Mouse (Mus musculus) mesoderm, embryonic 11.5 days (tissue): Measurements from ENCODE around the gene Tra2a.

Source experiments
- DNase-seq: peaks from one replicate; pipeline ENCODE4 v3.0.0-alpha.2; 2012; ENCODE audit warnings: low read depth, low spot score

The Tra2a gene

DNA sequence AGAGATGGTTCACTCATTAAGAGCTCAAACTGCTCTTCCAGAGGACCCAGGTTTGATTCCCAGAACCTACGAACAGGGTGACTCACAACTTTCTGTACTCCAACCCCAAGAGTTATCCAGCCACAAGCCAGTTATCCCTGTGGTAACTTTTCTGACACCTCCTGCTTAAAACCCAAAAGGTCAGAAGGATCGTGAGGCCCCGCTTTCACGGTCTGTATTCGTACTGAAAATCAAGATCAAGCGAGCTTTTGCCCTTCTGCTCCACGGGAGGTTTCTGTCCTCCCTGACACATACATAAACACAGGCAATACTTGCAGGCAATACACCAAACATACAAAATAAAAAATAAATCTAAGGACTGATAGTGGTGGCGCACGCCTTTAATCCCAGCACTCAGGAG is 27.5 kb downstream of the Tra2a start:
- DNase-seq, result peak; percentile 99

DNA sequence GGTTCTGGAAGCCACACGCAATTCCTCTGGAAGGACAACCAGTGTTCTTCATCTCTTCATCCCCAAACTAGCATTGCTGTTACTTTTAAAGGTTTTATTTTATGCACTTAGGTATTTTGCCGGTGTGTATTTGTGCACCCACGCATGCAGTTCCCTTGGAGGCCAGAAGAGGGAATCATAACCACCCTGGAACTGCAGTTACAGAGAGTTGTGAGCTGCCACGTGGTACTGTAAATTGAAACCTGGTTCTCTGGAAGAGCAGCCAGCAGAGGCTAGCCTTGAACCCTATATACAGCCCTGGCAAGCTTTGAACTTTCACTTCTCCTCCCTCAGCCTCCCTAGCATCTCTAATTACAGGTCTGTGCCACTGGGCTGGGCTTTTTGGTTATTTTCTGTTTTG is 30.5 kb downstream of the Tra2a start:
- DNase-seq, result no peak

DNA sequence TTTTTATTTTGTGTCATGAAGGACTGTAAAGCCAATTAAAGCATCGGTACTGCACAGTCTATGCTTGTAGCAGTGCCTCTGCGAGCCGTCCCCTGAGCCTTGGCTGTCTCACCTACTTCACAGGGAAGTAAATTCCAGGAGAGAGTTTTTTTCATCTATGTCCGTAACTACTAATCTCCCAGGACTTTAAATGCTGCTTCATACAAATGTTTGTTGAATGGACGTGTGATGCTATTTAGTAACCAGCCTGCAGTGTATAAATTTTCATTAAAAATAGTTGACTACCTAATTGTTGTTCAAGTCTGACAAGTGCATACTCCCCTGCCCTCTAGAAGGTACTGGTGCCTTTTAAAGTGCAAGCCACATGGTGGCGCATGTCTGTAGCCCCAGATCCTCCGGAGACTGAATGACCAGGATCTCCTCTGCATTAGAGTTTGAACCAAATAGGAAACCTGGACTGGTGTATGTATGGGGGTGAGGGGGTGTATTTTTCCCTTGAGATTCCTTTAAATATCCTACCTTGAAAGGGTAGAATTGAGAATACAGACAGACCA is 35.6 kb downstream of the Tra2a start:
- DNase-seq, result no peak

DNA sequence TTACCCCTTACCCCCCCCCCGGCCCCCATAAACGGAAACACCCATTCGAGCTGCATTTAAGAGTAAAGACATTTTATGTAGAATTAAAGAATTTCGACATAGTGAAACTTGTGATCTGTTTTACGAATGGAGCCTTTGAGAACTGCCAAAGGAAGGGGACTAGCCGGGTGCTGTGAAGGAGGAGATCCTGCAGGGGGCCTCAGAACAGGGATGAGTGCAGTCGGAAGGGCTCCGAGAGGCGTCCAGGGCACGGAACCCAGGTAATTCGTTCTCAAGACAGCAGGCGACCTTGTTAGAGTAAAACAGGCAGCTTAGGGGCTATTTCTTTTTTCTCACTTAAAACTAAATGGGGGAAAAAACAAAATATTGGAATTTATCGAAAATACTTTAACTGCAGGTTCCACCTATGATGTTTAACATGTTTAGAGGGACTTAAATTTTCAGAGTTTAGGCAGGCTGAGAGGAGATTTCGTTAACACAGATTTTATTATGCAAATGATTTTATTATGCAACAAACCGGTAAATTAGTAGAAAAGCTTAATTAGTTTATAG is 36.6 kb downstream of the Tra2a start:
- peak; percentile 64 for DNase-seq

DNA sequence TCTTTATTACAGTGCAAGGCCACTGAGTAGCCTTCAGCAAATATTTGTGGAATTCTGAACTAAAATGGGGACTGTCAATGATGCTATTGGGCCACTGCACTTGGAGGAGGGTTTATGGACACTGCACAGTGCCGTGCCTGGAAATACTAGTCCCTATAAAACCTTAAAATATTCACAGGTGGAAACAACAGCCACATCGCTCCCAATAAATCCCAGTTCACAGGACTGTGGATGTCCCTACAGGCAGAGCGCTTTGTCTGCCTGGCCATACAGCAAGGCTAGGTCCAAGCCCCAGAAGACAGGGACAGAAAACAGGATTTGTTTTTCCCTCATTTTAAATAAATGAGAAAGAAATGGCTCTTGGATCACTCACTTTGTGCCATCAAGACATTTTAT is 38.1 kb downstream of the Tra2a start:
- DNase-seq, result no peak

DNA sequence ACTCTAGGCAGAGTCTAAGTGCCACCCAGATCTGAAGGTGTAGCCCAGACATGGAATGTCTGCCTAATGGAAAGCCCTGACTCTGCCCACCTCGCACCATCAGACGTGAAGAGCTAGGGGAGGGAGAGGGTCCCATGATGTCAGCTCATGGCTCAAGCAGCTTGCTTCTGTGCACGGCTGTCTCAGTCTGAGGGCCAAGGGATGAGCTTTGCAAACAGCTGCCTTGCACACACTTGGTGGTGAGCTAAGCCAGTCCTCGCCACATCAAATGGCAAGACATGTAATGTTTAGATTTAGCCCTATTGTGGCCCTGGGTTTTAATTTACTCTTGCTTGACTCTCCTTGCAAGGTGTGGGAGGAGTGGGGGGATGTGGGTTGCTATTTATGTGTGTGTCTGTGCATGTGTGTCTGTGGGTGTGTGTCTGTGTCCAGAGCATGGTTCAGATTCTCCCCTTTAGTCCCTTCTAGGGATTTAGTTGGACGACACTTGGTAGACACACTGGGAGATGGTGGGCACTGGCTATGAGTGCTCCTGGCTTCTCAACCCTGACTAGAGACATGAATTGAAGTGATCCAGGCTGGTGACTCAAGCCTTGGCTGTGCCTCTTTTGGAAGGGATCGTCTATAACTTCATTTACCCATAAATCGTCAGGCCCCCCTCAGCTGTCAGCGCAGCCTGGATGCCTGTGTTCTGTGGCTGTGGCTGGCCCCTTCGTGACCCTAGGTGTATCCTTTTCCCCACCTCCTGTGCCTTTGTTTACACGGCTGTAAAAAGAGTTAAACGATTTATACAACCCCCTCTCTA is 38.7 kb downstream of the Tra2a start:
- DNase-seq, result no peak

DNA sequence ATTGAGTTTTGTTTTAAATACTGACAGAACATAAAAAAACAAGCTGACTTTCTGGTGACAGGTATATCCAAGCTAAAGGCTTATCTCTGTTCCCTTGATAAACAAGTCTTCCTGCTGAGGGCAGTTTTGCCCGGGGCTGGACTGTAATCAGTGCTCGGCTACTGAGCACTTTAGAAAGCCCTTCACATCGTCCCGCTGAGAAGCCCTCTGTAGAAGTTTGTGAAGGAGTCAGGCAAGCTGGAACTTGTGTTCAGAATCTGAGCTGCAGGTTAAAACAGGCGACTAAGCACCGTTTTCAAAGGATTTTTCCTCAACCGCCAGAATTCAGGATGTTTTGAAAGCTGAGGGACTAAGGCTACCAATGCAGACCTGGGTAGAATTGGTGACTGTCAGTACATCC is 41.9 kb downstream of the Tra2a start:
- no peak for DNase-seq

DNA sequence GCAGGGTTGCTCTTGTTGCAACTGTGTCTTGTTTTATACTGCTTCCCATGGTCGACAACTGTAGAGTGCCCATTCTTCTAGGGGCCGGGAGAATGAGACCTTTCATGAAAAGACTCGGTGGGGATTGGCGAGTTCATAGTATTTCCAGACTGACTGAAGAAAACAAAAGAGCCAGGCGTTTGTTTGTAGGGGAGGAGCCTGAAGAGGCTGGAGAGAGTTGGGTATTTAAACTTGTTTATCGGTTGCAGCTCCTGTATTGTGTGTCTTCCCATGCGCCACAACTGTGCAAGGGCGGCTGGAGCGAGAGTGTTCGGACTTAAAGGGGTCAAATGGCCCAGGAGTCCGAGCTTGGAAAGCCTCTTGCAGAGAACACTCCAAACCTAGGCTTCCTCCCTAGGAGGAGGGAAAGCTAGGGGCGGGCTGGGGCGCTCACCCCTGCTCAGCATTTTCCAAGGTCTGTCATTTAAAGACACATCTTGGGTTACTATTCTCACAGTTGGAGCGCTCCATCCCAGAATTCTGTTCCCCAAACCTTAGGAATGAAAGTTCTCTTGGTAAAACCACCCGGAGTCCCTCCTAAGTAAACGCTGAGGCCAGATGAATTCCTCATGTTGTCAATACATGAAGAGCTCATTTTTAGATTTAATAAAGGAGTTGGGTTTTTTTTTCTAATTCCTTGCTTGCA is 43.8 kb downstream of the Tra2a start:
- peak; percentile 56 for DNase-seq

DNA sequence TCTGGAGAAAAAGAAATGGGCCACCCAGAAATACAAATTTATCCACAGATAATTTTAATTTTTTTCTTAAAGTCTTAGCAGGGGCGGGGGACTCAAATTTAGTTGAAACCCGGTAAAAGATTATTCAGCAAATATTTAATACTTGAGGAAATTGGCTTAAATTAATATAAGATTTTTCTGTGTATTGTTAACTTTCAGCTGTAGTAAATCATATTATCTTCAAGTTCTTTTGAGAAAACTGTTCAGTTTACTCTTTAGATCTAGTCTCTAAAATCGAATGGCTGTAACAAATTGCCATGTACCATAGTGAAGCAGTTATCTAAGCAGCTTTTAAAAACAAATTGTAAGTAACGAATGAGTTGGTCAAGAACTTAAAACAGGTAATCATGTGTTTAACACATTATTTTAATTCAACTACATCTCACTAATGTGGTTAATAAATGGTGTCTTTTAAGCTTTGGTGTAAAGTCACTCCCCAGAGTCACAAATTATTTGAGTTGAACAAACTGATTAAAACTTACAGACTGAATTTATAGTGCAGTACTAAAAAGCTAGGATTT is 44.8 kb downstream of the Tra2a start:
- DNase-seq, result no peak

DNA sequence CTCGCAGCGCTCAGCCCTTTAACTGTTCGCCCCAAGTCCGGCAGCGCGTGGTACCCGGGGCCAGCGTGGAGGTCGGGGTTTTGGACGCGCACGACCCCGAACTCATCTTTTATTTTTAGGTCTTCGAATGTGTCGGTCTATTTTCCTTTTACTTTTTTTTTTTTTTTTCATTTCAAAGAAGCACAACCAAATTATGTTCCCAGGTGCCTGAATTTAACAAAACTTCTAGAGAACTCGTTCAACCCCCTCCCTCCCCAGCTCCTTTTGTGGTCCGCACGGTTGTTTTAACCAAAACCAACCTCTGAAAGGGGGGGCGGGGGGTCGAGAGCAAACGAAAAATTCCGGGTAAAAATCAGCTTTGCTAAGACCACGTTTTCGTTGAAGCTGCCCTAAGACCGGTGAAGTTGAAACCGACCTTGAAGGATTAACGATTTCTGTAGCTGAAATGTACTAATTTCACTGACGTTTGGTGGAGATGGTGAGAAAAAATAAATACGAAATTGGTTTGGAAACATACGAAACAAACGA is 45.5 kb downstream of the Tra2a start:
- DNase-seq, result peak; percentile 70

DNA sequence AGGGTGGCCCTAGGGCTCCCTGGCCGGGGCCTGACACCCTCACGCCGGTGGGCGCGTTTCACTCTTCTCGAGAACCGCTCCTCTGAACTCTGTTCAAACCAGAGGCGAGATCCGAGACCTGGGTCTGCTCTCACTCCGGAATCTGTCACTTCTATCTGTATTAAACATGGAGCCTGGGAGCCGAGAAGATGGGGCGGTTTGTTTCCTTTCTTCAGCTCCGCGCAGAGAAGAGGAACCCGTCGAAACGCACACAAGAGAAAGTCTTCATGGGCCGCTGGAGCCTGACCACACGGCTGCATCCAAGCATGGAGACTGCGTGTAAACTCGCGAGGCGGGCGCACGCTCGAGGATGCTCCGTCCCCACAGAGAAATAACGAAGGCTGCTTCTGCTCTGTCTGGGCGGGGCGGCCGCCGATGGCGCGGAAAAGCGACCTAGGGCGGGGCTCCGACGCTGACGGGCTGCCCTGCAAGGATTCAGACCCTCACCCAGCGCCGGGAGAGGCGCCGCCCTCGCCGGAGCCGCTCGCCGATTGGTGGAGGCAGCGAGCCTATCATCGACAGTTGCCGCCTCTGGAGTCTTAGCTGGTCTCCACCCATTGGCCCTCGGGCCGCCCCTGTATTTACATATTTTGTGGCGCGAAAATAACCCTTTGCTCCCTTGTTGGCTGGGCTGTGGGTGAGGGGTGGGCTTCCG is 46.1 kb downstream of the Tra2a start:
- DNase-seq, result peak; percentile 99

DNA sequence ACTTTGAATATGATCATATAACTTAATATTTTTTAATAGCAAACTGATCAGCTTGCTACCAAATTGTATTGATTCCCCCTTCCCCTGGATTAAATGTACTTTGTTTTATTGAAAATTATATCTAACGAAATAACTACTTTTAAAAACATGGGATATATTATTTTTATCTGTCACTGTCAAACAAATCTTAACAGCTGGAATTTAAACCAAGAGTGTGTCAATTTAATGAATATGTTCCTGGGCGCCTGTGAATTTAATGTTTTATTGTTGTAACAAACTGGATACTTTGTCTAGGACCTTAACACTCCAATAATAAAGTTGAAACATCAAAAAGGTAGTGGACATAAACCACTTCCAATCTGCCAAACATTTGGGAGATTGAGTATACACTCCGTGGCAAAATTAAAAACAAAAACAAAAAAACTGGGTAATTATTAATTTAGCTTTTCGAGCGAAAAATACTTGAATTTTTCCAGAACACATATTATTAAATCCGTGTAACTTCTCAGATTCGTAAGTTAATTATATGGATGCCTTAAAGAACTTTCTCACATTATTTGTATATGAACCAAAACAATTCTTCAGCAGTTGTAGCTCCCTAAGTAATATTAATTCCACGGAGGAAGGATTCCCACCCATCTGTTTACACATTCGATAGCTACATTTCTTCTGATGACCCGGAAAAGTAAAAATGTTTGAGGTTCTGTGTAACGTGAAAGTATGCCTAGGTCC is 46.9 kb downstream of the Tra2a start:
- DNase-seq, result no peak

DNA sequence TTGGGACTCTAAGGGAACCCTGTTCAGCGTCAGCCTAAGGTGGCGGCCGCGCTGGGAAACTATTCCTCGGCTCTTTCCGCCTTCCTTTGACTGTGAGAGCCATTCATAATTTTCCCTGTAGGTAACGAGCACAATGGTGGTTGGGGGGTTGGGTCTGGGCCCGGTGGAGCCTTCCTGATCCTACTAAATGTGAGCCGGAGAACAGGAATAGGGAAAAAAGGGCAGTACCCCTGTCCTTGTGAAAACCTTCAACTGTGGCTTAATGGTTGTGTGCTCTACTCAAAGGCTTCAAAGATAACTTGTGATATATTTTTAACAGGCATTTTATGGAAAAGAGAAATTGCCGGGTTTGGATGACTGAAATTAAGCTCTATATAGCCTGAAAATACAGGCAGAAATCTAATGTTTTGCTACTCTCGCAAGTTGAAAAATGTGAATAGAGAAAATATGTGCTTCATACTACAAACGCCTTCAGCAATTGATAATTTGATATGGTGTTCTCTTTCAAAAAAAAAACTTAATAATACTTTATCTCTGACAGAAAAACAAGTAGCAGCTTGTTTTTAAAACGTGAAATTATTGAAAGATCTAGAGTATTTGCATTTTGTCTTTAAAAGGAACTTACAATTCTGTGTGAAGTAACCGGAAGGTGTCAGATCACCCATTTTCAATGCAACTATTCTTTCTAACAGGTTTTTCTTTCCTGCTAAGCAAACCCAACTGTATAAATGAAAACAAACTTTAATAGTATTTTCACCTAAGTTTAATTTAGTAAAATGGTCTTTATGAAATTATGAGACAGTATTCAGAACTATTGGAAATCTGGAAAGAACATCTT is 47.9 kb downstream of the Tra2a start:
- DNase-seq, result no peak

DNA sequence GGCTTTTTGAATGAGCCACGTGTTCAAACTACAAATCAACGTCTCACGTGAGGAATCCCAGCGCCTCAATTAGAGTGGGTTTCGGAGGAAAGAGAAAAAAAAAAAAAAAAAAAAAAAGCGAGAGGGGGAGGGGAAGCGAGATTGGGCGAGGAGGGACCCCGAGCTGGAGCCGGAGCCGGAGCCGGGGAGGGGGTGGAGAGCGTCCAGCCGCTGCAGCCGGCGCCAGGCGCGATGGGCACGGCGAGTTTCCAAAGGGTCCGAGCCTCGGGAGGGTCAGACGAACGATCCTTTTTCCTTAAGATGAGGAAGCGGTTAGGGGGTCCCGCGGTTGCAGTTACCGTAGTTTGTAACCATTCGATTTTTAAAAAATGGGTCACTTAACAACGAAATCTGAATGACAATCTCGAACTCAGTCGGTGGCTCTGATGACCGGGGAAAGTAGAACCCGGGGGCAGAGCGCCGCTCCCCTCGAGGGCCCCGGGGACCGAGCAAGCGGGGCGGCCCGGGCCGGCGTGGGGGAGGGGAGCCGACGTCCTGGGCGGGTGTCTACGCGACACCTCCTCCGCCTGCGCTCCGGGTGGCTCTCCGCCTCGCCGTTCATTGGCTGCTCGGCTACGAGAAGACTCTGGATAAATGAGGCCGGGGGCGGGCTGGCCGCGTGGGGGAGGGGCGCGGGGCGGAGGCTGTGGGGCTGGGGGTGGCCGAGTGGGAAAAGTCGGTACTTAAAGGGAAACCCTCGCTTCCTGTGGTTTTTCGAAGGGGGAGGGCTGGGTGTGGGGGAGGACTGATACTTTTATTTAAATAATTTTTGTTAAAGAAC is 48.7 kb downstream of the Tra2a start, which contains the start of gene Igf2bp3:
Igf2bp3 (minus strand) TSS at position 30 of the 820 bp plus-strand sequence.
- peak; percentile 95 for DNase-seq

DNA sequence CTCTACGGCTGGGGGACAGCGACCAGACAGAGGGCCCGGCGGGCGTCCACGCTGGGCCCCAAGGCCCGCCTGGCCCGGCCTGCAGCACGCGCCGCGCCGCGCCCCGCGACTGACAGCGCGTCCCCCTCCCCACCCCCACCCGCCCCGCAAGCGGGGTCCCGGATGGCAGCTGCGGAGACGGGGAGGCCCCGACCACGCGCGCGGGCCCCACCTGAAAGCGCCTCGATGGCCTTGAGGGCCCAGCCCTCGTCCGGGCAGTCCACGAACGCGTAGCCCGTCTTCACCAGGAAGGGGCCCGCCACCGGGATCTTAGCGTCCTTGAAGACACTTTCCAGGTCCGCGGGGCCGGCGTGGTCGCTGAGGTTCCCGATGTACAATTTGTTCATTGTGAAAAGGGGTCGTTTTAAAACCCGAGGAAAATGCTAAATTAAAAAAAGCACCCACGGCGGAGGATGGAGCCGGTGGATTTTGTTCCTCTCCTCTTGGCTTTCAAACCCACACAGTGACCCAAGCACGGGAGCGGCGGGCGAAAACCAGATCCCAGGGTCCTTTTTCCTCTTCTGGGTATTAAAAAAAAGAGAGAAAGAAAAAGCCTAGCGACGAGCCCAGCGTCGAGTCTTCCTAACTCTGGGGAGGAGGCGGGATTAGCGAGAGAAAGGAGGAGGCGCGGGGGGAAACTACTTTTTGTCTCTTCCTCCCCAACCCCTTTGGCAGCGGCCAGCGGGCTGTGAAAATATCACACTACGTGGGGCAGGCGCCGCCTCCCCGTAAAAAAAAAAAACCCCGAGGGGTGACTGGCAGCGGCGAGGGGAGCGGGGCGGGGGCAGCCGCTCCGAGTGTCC is 49.5 kb downstream of the Tra2a start:
- peak; percentile 94 for DNase-seq

DNA sequence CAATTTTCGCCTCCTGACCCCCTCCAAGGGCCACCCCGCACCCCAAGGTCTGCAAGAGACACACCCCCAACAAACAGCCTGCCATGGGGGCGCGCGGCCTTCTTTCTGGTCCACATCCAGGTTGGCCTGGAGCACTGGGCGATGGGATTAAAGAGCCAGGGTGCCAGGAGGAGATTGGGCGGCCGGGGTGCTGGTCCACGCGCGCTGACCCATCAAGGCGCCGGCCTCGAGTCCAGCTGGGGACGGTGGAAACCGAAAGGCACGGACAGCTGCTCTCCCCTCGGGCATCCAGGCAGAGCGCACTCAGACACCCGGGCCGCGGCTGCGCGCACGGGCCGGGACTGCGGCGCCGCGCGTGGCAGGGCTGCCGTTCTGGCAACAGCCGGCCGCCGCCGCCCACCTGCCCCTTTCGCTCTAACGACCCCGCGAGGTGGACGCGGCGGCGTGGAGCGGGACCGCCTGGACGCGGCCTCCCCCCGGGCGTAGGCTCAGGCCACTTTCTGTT is 50.2 kb downstream of the Tra2a start:
- DNase-seq, result no peak

DNA sequence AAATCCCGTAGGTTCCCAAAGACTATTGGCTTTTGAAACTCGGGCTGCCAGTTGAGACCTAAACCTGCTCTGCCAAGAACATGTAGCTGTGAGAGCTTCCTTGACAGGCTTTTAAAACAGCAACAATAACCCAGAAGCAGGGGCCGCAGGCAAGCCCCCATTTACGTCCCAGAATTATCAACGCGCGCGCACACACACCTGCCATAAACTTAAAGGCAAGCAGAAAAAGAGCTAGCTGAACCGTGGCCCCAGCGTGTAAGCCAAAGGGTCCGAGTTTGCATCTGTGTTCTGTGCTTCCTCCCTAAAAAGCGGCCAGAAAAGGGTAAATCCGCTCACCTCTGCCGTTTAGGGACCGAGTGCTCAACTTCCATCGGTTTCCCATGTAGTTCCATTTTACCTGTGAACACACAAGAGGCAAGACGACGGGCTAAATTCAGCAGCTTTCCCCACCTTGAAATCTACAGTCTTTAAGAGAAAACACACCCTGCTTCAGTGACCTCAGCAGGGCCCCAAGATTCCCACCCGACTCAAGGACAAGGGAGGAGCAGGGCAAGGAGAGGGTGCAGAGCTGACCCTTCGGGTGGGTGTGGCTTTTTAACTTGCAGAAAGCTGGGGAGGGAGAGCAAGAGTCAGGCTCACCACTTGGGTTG is 50.8 kb downstream of the Tra2a start:
- DNase-seq, result no peak
